Mouse (Mus musculus) frontal cortex, postnatal 25 days (tissue): ENCODE measurements around the gene Olfr478.
"Not testable (repeated sequence)": the region's sequence is repeated elsewhere in the genome, so short reads cannot be mapped to it uniquely, and the experiment has no call there.

Source experiments
- DNase-seq, 2 experiments: peaks; one replicate each; pipeline ENCODE4 v3.0.0; 2022; ENCODE audit warnings: low spot score in 2 of 2

Olfr478 gene

DNA sequence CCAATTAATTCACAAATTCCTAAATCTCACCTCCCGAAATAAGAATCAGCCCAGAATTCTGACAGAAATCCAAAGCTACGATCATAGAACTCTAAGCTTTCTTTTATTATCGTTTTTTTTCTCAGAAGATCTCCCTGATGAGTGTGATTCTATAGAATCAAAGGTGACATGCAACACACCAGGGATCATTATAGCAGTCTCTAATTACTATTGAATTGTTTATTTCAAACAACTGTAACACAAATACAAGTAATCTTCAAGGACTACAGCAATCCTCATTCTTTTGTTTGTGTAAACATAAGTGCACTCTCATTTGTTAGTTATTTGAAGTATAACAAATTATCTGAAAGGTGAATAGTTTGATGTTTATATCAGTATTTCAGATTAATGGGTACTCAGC lies at the start of gene Olfr478:
Olfr478 (minus strand) TSS at position 101 of the 400 bp plus-strand sequence.
- DNase-seq: no peak

DNA sequence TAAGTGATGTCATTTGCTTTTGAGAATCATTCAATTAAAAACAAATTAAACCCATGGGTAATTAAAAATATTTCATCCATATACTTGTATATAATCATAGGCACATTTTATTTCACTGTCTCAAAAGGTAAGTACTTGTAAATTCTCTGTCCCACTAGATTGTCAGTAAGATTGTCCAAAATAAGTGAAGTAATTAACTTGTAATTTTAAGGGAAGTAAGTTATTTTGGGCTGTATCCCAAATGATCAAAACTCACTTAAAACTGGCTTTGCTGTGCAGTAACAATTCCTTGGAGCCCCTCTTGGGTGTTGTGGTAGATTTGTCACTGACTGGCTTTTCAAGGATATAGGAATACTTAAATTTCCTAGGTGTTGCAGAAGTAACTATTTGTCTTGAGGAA lies 45.8 kb upstream of the Olfr478 start, which contains the start of gene Olfr481:
Olfr481 (plus strand) TSS at position 301 of the 400 bp plus-strand sequence.
- DNase-seq: no peak

DNA sequence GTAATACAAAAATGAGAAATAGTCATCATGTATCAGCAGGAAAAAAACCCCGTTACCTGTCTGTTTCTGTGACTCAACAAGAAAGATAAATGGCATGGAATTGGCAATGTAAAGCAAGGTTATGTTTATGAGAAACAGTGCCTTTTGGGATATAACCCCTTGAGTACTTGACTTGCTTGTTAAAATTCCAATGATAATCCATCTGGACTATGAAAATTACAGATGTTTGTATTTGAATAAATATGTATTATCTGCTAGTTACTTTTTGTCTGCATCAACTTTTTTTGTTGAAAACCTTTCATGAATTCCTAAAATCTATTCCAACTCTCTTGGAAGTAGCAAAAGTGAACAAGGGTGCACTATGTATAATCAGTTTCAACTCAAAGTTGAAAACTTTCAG lies 33.5 kb upstream of the Olfr478 start, which contains the start of gene Olfr480:
Olfr480 (minus strand) TSS at position 101 of the 400 bp plus-strand sequence.
- no peak for DNase-seq

DNA sequence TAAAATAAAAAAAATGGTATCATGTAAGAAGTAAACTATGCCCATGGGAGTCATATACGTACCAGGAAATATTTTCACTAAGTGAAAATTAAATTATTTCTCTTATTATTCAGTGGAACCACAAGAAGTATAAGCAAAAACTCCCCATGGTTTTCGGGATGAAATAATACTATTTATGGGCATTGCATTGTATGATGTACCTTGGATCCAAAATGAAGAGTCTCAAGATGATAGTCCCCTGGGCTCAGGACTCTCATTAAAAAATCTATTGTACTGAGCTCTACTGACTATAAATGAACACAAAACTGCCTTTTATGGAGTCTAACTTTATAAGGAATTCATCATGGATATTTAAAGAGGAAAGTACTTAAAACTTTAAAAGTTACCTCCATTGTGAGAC lies 16.6 kb upstream of the Olfr478 start, which contains the start of gene Olfr479:
Olfr479 (plus strand) TSS at position 301 of the 400 bp plus-strand sequence.
- DNase-seq: no peak

DNA sequence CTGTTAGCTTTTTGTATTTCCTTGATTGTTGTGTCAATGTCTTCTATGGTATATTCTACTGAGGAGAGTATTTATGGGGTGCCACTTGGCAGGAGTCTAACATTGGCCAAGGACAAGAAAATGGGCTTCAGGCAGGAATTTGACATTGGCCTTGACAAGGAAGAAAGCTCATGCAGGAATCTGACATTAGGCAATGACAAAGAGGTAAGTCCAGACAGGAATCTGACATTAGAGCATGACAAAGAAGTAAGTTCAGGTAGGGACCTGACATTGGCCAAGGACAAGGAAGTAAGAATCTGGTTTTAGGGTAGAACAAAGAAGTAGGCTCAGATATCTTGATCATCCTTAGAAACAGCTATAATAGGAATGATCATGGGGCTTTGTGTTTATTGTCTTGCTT lies 19.5 kb downstream of the Olfr478 start:
- DNase-seq: not testable (repeated sequence)

DNA sequence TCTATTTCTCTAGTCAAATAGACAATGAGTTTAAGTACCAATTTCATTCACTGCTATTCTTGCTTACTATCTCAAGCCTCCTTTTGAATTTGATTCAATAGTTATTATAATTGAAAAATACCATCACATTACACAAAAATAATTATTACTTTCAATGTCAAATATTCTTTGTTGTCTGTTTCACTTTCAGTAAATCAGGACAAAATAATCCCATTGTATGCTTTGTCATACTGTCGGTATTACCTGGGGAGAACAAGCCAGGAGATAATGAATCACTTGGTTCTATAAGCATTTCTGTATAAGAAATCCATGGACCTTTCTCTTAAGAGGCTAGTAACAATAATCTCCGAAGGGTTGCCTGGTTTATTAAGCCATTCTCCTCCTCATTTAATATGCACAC lies 47.4 kb downstream of the Olfr478 start, which contains the start of gene Olfr477:
Olfr477 (plus strand) TSS at position 301 of the 400 bp plus-strand sequence.
- no peak for DNase-seq
